Mouse (Mus musculus): ENCODE data around the gene Bcl11b. TPM values are rescaled to one million over a fixed set of nuclear protein-coding genes. Genes with fewer than 3 reads are reported as not detected.

Bcl11b gene
- polyA plus RNA-seq, 1 experiment from 2014 or later, result 0.30 TPM

DNA sequence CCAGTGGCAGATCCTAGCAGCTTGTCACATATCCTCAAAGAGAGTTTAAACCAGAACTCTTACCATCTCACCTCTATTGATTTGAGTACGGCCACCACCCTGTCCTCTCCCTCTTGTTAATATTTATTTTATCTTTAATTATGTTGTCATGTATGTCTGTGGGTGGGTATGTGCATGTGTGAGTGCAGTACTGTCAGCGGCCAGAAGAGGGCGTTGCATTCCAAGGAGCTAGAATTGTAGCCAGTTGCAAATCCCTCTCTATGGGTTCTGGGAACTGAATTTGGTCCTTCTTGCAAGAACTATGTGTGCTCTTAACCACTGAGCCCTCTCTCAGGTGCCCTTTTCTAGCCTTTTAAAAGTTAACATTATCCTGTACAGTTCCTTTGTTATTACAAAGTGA, 98.1 kb downstream of the Bcl11b start:
- Histone ChIP-seq H3K27me3 (replicated peaks) (no peaks in the 10 kb centered on the region), H3K4me2 (no peak overlapping the region), H3K9ac (no peak overlapping the region), H3K9me3 (replicated peaks) (peaks cover 10% of the 10 kb centered on the region), H3K4me1 (no peaks in the 10 kb centered on the region), H3K36me3 (no peaks in the 10 kb centered on the region), H3K27ac (no peak overlapping the region), H3K4me3 (no peak overlapping the region)
- WGBS (ENCODE audit: insufficient replicate concordance), result 77% methylated on average over 3 of the region's 3 CpGs
- ATAC-seq, result no peak

DNA sequence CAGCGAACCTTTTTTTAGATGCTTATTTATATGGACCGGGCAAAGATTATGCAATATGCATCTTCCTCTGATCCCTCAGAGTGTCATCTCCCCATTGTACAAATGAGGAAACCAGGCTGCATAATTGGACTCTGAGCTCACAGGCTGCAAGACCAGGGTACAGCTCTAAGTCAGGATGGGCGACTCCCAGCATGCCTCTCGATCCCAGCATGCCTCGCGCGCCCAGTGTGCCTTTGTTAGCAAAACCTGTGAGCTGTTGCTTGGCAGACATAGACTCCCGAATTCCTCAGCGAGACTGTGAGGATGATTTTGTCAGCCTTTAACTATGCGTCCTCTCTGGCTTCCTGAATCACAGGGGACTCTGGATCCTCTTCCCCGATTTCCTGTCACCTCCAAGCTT, 98.9 kb downstream of the Bcl11b start:
- H3K27me3 ChIP-seq (replicated peaks), result no peaks in the 10 kb centered on the region
- WGBS (ENCODE audit: insufficient replicate concordance), result 65% methylated on average over 11 of the region's 11 CpGs

DNA sequence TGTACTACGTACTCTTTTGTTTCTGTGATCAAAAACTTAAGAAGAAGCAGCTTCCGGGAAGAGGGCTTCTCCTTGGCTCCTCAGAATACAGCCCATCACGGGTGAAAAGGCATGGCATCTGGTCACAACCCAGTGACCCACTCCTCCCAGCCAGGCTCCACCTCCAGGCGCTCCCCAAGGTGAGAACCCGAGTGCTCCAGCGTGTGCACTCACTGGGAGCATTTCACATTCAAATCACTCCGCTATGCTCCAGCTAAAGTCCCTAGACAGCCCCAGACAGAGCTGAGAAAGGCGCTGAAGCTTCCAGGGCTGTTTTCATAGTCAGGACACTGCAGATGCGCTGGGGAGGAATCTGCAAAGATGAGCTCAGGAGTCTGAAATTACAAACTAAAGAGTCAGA, 99.5 kb downstream of the Bcl11b start:
- H3K9ac ChIP-seq, result no peak overlapping the region
- no peak for ATAC-seq
- WGBS (ENCODE audit: insufficient replicate concordance), result 41% methylated on average over 9 of the region's 9 CpGs
- H3K4me2 ChIP-seq, result no peak overlapping the region
- no peaks in the 10 kb centered on the region for H3K4me1 ChIP-seq
- no peaks in the 10 kb centered on the region for H3K27me3 ChIP-seq (replicated peaks)
- H3K9me3 ChIP-seq (replicated peaks), result peaks cover 10% of the 10 kb centered on the region
- no peak overlapping the region for H3K4me3 ChIP-seq
- H3K27ac ChIP-seq, result no peak overlapping the region
- no peaks in the 10 kb centered on the region for H3K36me3 ChIP-seq

More for the DNA sequence above, 98.9 kb downstream of the Bcl11b start:
- Histone ChIP-seq H3K36me3 (no peaks in the 10 kb centered on the region), H3K9me3 (replicated peaks) (peaks cover 10% of the 10 kb centered on the region), H3K27ac (no peak overlapping the region), H3K4me1 (no peaks in the 10 kb centered on the region), H3K4me2 (no peak overlapping the region), H3K4me3 (no peak overlapping the region), H3K9ac (no peak overlapping the region)
- ATAC-seq, result no peak

DNA sequence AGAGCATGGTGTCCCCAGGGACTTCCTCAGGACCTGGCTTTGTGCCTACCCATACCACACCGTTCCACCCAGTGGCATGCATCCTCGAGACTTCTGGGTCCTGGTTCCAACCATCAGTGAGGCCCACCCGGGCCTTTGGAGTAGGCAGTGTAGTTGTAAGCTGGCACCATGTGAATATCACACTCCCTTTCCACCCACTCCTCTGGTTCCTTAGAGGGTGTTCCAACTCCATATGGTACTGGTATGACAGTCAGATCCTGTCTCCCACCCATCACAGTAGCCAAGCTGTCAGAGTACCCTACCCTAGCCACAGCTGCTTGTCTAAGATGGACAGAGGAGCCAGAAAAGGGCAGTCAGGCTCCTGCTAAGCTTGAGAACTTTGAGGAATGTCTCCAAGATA, 112.0 kb downstream of the Bcl11b start:
- Histone ChIP-seq H3K36me3 (no peaks in the 10 kb centered on the region), H3K9ac (no peak overlapping the region), H3K4me3 (no peak overlapping the region), H3K27ac (no peak overlapping the region), H3K4me1 (no peaks in the 10 kb centered on the region), H3K4me2 (no peak overlapping the region), H3K27me3 (replicated peaks) (no peaks in the 10 kb centered on the region), H3K9me3 (replicated peaks) (no peaks in the 10 kb centered on the region)
- 69% methylated on average over 3 of the region's 3 CpGs for WGBS (ENCODE audit: insufficient replicate concordance)
- no peak for ATAC-seq

DNA sequence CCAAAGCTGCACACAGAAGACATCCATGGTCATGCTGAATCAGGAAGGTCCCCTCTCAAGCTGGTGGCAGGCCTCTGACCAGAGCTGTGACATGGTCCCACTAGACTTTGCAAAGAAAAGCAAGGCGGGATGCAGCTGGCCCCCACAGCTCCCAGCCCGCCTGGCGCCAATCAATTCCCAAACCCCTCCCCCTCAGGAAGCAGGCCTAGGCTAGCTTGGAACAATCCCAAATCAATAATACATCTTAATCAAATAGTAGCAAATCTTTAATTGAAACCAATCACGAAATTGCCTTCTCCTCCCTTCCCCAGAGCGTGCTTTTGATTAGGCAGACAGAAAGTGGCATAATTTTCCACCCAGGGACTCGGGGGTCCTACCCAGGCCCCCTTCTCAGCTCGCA, 113.1 kb downstream of the Bcl11b start:
- H3K9ac ChIP-seq, result no peak overlapping the region
- H3K27ac ChIP-seq, result no peak overlapping the region
- WGBS (ENCODE audit: insufficient replicate concordance), result 58% methylated on average over 7 of the region's 7 CpGs
- no peak overlapping the region for H3K4me3 ChIP-seq
- no peaks in the 10 kb centered on the region for H3K9me3 ChIP-seq (replicated peaks)
- no peak for ATAC-seq
- H3K36me3 ChIP-seq, result no peaks in the 10 kb centered on the region
- no peak overlapping the region for H3K4me2 ChIP-seq
- no peaks in the 10 kb centered on the region for H3K4me1 ChIP-seq
- no peaks in the 10 kb centered on the region for H3K27me3 ChIP-seq (replicated peaks)

DNA sequence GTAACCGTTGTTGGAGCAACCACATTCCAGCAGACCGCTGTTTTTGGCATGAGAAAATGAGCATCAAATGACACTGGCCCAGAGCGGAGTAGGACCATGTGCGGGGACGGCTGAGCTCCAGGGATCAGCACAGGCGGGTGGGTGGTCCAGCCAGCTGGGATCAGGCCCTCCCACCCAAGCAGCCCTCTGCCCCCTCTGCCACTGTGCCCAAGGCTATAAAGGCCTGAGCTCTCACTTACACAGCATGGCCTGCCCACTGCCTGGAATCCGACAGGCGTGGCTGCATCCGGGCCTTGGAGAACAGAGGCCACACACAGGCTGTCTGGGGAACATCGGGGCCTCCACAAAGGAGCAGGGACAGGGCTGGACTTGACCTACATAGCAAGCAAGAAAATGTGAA, 113.6 kb downstream of the Bcl11b start:
- Histone ChIP-seq H3K9ac (no peak overlapping the region), H3K4me1 (no peaks in the 10 kb centered on the region), H3K4me3 (no peak overlapping the region), H3K9me3 (replicated peaks) (no peaks in the 10 kb centered on the region), H3K4me2 (no peak overlapping the region), H3K36me3 (no peaks in the 10 kb centered on the region), H3K27ac (no peak overlapping the region), H3K27me3 (replicated peaks) (no peaks in the 10 kb centered on the region)
- 76% methylated on average over 10 of the region's 10 CpGs for WGBS (ENCODE audit: insufficient replicate concordance)
- no peak for ATAC-seq

DNA sequence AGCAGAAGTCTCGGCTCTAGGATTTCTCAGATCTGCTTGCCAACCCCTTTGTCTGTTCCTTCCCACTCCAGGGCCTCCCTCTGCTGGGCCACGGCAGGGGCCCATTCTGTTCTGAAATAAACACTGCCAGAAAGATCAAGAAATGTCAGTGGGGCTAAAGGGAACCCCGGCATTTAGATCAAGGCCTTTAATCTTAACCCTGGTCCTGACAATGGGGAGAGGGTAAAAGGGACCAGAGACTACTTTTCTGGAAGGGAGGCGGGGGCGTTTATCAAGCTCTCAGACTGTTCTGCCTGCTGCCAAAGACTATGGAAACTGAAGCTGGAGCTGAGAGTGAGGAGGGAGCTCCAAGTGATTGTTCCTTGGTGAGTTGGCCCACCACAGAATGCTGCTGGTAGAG, 114.8 kb downstream of the Bcl11b start:
- Histone ChIP-seq H3K27ac (no peak overlapping the region), H3K9me3 (replicated peaks) (no peaks in the 10 kb centered on the region), H3K36me3 (no peaks in the 10 kb centered on the region), H3K4me2 (no peak overlapping the region), H3K4me3 (no peak overlapping the region), H3K4me1 (no peaks in the 10 kb centered on the region), H3K27me3 (replicated peaks) (no peaks in the 10 kb centered on the region), H3K9ac (no peak overlapping the region)
- 54% methylated on average over 5 of the region's 5 CpGs for WGBS (ENCODE audit: insufficient replicate concordance)
- ATAC-seq, result no peak

DNA sequence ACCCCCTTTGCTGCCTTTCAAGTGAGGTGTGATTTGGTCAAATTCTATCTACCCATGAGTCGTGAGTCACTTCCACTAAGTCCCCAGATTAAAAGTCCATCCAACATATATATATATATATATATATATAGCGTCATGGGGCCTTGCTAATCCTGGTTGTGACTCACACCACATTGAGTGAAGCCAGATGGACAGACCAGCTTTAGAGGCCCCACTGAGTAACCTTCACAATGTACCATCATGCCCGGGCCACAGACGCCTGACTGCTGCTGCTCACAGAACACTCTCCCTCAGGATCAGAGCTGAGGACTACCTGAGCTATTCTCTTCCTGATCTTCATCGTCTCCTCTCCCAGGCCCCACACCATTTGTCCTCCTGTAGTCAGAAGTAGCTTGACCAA, 115.4 kb downstream of the Bcl11b start:
- WGBS (ENCODE audit: insufficient replicate concordance), result 62% methylated on average over 5 of the region's 5 CpGs
- no peak overlapping the region for H3K4me3 ChIP-seq
- no peak for ATAC-seq

DNA sequence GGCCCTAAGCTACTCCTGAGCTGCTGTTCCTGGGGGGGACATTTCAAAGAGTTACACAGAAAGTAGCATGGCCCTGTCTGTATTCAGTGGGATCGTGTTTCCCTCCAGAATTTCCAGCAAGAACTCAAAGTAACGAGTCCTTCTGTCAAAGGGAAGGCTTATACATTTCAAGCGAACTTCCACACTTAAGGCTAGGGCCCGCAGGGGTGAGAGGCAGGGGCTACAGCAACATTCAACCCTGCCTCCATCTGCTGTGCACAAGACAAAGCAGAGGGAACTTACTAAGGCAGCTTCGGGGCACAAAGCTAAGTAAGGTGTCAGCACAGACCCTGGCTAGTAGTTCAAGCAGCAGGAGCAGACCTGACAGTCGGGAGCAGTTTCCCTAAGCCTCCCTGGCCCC, 115.8 kb downstream of the Bcl11b start:
- H3K9me3 ChIP-seq (replicated peaks), result no peaks in the 10 kb centered on the region
- H3K9ac ChIP-seq, result no peak overlapping the region
- no peak for ATAC-seq
- no peak overlapping the region for H3K4me3 ChIP-seq
- no peaks in the 10 kb centered on the region for H3K36me3 ChIP-seq
- 56% methylated on average over 6 of the region's 6 CpGs for WGBS (ENCODE audit: insufficient replicate concordance)
- no peaks in the 10 kb centered on the region for H3K27me3 ChIP-seq (replicated peaks)
- H3K27ac ChIP-seq, result no peak overlapping the region
- H3K4me1 ChIP-seq, result no peaks in the 10 kb centered on the region
- no peak overlapping the region for H3K4me2 ChIP-seq

More for the DNA sequence above, 115.4 kb downstream of the Bcl11b start:
- H3K4me2 ChIP-seq, result no peak overlapping the region
- no peaks in the 10 kb centered on the region for H3K27me3 ChIP-seq (replicated peaks)
- no peaks in the 10 kb centered on the region for H3K36me3 ChIP-seq
- H3K4me1 ChIP-seq, result no peaks in the 10 kb centered on the region
- no peak overlapping the region for H3K27ac ChIP-seq
- H3K9me3 ChIP-seq (replicated peaks), result no peaks in the 10 kb centered on the region
- H3K9ac ChIP-seq, result no peak overlapping the region

DNA sequence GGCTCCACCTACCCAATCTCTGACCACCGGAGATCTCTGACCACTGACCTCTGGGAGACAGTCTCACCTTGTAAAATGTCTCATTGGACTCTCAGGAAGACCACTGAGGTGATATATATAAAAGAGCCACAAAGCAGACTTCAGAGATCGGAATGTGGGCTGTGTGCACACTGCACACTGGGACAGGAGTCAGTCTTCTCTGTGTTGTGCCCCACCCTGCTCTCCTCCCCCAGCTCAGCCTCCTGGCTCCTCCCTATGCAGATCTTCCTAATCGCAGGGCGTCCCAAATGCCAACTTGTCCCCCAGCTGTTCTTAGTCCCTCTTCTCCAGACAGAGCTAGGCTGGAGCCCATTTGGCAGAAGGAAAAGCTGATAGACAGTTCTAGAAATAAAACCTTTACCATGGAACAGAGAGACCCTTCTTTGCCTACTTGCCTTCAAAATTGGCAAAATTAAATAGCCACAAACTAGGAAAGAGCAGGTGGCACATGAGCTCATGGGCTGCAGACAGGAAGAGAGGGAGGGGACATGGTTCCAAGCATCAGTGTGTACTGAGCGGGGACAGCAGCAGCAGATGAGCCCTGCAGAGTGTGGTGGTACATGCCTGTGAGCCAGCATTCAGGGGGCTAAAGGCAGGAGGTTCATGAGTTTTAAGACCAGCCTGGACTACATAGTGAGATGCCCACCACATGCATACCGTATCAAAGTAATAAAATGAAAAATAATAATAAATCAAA, 118.9 kb downstream of the Bcl11b start:
- H3K27me3 ChIP-seq (replicated peaks), result no peaks in the 10 kb centered on the region
- H3K4me2 ChIP-seq, result no peak overlapping the region
- H3K4me1 ChIP-seq, result no peaks in the 10 kb centered on the region
- H3K27ac ChIP-seq, result no peak overlapping the region
- H3K36me3 ChIP-seq, result no peaks in the 10 kb centered on the region
- no peak overlapping the region for H3K9ac ChIP-seq
- WGBS (ENCODE audit: insufficient replicate concordance), result 34% methylated on average over 6 of the region's 6 CpGs
- no peak for ATAC-seq
- H3K9me3 ChIP-seq (replicated peaks), result no peaks in the 10 kb centered on the region
- H3K4me3 ChIP-seq, result no peak overlapping the region

DNA sequence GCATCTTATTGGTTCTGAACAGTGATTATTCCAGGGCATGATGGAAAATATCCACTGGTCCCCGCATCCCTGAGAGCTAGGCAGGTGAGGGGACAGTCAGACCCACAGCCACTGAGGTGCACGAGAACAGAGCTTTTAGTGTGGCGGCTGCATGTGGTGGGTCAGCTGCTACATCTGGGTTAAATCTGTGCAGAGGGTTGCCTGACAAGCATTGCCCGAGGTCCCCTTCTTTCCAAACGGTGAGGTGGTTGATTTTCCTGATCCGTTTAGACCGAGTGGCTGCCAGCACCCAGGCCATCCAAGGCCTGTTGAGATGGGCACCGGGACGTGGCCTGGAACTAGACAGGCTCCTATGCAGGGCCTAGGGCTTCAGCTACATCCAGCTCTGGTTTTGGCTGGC, 121.7 kb downstream of the Bcl11b start:
- no peak for ATAC-seq
- no peak overlapping the region for H3K4me2 ChIP-seq
- no peaks in the 10 kb centered on the region for H3K36me3 ChIP-seq
- H3K4me3 ChIP-seq, result no peak overlapping the region
- H3K9me3 ChIP-seq (replicated peaks), result no peaks in the 10 kb centered on the region; the same call in 1 of the 2 replicates
- 76% methylated on average over 9 of the region's 9 CpGs for WGBS (ENCODE audit: insufficient replicate concordance)
- H3K4me1 ChIP-seq, result no peaks in the 10 kb centered on the region
- H3K27me3 ChIP-seq (replicated peaks), result no peaks in the 10 kb centered on the region
- H3K27ac ChIP-seq, result no peak overlapping the region
- H3K9ac ChIP-seq, result no peak overlapping the region

DNA sequence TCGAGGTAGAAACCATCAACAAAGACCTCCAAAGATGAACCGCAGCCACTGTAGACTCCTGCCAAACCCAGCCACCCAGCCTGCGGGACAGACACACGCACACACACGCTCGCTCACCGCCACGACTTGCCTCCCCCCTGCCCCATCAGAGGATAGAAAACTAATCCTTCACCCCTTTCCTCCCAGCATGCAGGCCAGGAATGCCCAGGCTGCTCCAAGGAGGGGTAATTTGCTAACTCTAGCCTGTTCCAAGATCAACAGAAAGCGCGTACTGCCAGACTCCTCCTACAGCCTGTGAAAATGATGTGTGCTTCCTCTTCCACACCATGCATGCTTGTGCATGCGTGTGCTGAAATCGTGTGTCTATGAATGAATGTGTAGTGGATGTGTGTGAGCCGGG, 122.7 kb downstream of the Bcl11b start:
- Histone ChIP-seq H3K36me3 (no peaks in the 10 kb centered on the region), H3K4me2 (no peak overlapping the region), H3K4me1 (no peaks in the 10 kb centered on the region), H3K4me3 (no peak overlapping the region), H3K9ac (no peak overlapping the region), H3K27ac (no peak overlapping the region), H3K27me3 (replicated peaks) (no peaks in the 10 kb centered on the region), H3K9me3 (replicated peaks) (no peaks in the 10 kb centered on the region; the same call in 1 of the 2 replicates)
- no peak for ATAC-seq
- 78% methylated on average over 13 of the region's 13 CpGs for WGBS (ENCODE audit: insufficient replicate concordance)

Data from liver, embryonic 12.5 days (tissue).